Mouse (Mus musculus): ENCODE results near the gene Swsap1.
A peak's percentile ranks its signal among the peaks of the same experiment; 100 is the strongest.

Swsap1 gene

GRCm38 (mm10) chr9:21955570-21956281 is at the start of gene Swsap1:
Swsap1 (plus strand) TSS chr9:21955755.
- DNase-seq, result peak; percentile 98

DNA sequence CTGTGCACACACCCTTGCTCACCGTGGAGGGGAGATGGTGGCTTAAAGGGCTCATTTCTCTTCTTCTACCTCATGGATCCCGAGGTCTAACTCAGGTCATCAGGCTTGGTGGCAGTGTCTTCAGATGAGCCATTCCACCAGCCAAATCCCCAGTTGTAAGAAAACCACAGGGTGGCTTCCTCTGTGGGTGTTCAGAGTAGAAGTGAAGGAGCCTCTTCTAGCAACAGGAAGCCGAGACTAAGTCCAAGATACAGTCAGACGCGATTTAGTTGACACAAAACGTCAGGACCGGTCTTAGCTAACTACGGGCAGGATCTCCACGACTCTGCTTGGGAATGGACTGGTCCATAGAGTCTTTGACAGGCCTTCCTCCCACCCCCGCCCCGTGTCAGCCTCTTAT is 47.3 kb upstream of the Swsap1 start:
- DNase-seq, result no peak

DNA sequence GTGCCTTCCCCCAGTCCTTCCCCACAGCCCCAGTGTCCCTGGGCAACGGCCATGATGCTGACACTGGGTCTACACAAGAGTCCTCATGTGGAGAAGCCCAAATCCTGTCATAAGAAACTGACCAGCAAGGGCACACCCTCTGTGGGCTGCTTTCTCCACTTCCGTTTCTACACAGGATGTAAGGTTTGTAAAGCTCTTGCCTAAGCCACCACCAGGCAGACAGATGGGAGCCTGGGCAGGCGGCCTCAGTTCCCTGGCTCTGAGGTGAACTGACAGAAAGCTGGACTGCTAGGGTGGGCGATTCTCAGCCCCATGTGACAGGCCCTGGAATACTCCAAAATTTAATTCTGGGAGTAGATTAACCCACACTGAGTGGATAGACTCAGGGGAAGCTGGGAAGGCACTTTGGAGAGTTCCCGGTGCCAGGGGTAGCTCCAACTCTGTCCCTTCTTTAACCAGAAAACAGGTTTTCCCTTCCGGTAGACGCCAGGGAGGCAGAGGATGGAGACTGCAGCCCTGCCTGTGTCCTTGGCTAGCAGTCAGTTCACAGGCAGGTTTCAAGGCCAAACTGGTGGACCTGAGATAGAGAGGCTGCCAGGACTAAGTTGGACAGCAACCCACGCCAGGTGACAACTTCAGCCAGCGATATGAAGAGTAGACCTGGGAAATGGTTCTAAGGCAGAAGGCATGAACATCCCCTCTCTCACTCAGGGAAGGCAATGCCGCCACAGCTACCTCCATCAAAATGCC is 45.9 kb upstream of the Swsap1 start:
- DNase-seq, result peak; percentile 54

GRCm38 (mm10) chr9:21916851-21917492 is 38.6 kb upstream of the Swsap1 start:
- DNase-seq, result no peak

- DNase-seq, result no peak
Observed at GRCm38 (mm10) chr9:21917493-21918034, 38.0 kb upstream of the Swsap1 start.

GRCm38 (mm10) chr9:21918035-21918592 is 37.4 kb upstream of the Swsap1 start, which contains the start of gene Rab3d:
Rab3d (minus strand) TSS chr9:21918192.
- peak; percentile 90 for DNase-seq

- DNase-seq, result no peak
Observed at GRCm38 (mm10) chr9:21918692-21919384, 36.7 kb upstream of the Swsap1 start.

DNA sequence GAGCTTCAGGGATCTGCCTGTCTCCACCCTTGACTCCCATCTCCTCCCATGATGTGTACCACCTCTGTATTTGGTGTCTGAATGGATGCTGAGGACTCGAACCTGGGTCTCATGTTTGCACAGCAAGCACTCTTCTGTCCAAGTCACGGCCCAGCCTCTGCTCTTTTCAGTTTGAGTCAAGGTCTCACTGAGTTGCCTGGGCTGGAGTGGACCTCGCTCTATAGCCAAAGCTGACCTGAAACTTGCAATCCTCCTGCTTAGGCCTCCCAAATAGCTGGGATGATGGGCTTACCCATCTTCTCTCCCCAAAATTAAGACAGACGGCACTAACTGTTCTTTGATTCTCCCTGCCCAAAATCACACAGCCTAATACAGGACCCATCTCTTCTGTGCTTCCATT is 32.5 kb upstream of the Swsap1 start:
- no peak for DNase-seq

GRCm38 (mm10) chr9:21923490-21924098 is 32.0 kb upstream of the Swsap1 start:
- DNase-seq, result no peak

- DNase-seq, result peak; percentile 49
Observed at GRCm38 (mm10) chr9:21924099-21924493, 31.5 kb upstream of the Swsap1 start.

DNA sequence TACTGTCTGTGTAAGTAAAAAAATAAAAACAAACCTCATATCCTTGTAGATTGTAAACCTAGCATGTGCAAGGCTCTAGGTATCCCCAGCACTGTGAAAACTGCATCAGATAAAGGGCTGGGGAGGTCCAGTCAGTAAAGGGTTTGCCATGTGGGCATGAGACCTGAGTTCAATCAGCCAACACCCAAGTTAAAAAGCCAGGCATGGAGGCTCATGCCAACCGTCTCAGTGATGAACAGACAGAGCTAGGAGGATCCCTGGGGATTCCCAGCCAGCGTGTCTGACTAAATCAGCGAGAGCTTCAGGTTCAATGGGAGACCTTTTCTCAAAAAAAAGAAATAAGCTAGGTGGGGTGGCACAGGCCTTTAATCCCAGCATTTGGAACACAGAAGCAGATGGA is 30.5 kb upstream of the Swsap1 start:
- no peak for DNase-seq

GRCm38 (mm10) chr9:21925506-21925905 is 30.0 kb upstream of the Swsap1 start:
- no peak for DNase-seq

DNA sequence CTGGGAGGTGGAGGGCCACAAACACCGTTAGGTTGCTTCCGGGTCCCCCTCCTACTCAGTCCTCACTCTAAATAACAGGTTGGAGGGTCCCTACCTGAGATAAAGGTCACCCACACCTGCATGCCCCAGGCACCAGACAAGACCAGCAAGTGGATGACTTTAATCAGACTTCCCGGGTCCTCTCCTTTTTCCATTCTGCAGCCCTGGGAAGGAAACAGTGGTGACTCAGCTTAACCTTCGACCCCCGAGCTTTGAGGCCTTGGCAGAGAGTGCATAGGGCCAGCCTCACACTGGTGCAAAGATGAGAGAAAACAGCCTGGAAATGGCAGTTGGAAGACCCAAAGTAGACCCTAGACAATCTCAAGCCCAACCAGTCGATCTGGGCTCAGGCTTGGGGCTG is 29.4 kb upstream of the Swsap1 start:
- peak; percentile 37 for DNase-seq

- DNase-seq, result peak; percentile 36
Observed at GRCm38 (mm10) chr9:21926784-21927183, 28.8 kb upstream of the Swsap1 start.

DNA sequence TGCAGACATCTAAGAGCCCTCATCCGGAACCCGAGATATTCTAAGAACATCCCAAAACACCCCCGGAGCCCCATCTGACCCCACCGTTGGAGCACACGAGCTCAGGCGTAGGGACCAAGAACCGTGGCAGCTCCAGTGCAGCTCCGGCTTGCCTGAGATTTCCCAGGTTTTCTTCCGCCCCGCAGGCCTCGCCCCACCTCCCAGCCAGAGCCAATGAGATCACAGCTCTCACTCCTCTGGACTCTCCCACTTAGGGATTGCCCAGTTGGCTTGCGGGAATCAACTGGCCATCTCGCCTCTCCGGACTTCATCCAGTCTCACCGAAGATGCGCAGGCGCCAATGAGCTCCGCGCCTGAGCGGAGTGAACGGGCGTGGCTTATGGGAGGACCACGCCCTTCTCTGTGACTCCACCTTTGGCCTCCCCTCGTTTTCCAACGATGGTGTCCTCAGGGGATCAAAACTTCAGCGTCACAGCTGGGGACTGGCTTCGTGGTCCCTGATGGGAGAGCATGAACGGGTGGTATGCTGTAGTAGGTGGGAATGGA is 28.3 kb upstream of the Swsap1 start, which contains the start of the genes Ccdc159 and Tmem205:
Gene Ccdc159, plus strand, starts transcription at position 264 of the 546 bp plus-strand sequence.
Gene Tmem205, minus strand, starts transcription at position 349 of the 546 bp plus-strand sequence.
- peak; percentile 97 for DNase-seq

- peak; percentile 36 for DNase-seq
Observed at GRCm38 (mm10) chr9:21929208-21929607, 26.3 kb upstream of the Swsap1 start.

GRCm38 (mm10) chr9:21932006-21932405 is 23.5 kb upstream of the Swsap1 start:
- peak; percentile 41 for DNase-seq

DNA sequence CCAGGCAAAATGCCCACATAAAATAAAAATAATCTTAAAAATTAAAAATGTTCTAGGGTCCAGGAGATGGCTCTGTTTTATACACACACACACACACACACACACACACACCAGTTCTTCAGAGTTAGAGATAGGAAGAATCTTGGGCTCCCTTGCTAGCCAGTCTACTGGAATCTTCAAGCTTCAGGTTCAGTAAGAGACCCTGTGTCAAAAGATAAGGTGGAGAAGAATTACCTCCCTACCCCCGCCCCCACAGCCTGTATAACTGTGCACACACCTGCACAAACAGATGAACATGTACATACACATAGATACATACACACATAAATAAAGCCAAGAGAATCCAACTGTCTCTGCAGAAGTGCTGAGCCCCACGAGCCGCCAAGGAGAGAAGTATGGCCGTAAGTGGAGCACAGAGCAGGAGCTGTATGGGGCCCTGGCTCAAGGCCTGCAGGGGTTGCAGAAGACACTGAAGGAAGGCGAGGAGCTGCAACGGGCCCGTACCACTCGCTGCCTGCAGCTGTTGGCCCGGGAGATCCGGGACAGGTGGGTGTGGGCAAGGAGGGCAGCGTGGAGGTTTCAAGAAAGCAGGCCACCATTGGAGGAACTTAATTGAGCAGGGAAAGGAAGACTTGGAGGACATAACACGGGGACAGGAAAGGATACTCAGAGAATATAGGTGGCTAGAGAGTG is 23.0 kb upstream of the Swsap1 start:
- DNase-seq, result peak; percentile 36

DNA sequence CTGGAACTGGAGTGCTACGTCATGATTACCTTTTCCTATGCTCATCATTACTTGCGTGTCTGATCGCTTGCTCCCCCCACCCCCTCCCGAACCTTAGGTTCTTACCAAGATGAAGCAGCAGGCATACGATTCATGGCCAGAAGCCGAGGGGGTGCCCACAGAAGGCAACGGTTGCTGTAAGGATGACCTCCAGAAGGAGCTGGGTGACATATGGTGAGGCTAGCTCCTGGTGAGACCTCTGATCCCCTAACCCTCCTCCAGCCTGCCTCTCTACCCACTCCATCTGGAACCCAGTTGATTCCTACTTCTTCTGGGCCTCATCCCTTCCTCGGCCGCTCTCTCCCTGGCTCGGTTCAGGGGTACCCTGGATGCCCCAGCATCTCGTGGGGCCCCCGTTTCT is 21.5 kb upstream of the Swsap1 start:
- peak; percentile 67 for DNase-seq

DNA sequence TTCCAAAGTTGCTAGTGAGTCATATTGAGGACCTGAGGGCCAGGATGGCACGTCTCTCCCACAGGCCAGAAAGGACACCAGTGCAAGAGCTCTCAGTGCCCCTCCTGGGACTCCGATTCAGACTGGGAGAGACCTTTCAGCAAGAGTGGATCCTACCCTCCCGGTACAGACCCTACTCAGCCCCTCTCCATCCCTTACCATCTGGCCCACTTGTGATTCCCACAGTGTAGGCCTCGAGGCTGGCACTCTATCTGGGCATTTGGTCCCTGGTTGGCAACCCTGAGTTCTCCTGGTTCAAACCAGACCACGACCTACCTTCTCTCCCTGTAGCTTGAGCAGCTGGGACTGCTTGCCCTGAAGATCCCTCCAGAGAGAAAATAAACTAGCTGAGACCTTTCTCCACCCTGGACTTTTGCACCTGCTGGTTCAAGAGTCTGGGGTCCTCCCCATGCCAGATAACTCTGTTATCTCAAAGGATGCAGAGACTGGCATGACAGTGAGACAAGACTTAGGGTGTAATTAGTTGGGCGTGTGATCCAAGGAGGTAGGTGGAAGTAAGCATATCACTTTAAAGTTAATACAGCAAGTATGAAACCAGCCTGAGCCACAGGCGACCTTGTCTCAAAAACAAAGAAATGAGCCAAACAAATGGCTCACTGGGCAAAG is 20.0 kb upstream of the Swsap1 start:
- peak; percentile 59 for DNase-seq

Data from cerebellum, adult 11-12 months (tissue).